Mouse (Mus musculus): ENCODE measurements at regions not wholly inside any gene's neighbourhood (a gene's known extent, or its start where the extent isn't known, plus 50 kb on each side); places are given as distances from the start of the nearest gene placed in this dataset.

GRCm38 (mm10) chr19:28166626-28167025 lies 155.7 kb upstream of the Rfx3 start:
- TF ChIP-seq POLR2A (IDR thresholded peaks at IDR 0.05; ENCODE audit: insufficient read depth, low read depth, low read length) (no peak), CTCF (IDR thresholded peaks at IDR 0.05; ENCODE audit: insufficient read depth, low read depth, low read length) (no peak)
